Mouse (Mus musculus) layer of hippocampus, postnatal 10 days (tissue): ENCODE data around the gene Gm11172. TPM values are rescaled to one million over a fixed set of nuclear protein-coding genes. Genes with fewer than 3 reads are reported as not detected.
"Not testable (repeated sequence)": the region's sequence is repeated elsewhere in the genome, so short reads cannot be mapped to it uniquely, and the experiment has no call there.

Source experiments
- DNase-seq, 2 experiments: peaks; one replicate each; pipeline ENCODE4 v3.0.0; 2021; ENCODE audit warnings: low spot score in 2 of 2
- total RNA-seq, 2 experiments: library from RNA; stranded (reverse); gene quantifications; 2 replicates each; pipeline ENCODE4 v1.2.3; 2021

The Gm11172 gene
- total RNA-seq, 2 experiments from 2014 or later, result not detected

DNA sequence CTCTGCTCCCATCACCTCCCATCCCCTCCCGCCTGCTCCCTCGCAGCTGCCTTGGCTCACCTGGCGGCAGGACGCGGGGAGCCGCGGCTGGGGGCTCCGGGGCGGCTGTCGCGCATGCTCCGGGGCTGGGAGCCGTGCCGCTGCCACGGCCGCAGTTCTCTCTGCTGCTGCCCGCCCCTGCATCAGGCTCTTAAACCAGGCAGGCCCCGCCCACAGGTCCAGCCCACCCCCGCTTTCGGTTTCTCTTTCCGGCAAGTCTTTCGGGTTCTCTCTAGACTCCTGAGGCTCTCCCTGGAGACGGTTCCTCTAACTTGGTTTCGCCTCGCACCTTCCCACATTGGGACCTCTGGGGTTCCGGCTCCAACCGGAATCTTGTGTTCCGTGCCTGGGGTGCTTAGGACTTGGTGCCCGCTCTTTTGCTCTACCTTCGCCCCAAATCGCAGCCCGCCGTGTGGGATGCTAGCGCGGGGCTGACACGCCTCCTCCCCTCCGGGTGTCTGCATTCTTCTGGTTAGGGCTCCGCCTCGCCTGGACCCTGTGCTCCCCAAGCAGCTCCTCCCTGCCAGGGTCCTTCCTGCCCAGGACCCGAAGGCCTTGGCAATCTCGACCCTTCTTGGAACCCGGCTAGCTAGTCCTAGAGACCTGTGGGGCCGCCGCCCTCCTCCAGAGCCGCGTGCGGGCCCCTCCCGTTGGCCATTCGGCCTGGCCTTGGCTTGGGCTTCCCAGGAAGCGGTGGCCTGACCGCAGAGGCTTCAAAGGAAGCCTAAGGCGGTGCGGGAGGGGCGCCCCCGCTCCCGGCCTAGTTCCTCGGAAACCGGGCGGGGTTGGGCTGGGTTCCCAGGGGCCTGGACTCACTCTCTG is 27.1 kb upstream of the Gm11172 start, which contains the start of gene Socs1:
TSS of gene Socs1 (minus strand) at position 166 of the 861 bp plus-strand sequence.
- peak; percentile 74 to 82 for DNase-seq

DNA sequence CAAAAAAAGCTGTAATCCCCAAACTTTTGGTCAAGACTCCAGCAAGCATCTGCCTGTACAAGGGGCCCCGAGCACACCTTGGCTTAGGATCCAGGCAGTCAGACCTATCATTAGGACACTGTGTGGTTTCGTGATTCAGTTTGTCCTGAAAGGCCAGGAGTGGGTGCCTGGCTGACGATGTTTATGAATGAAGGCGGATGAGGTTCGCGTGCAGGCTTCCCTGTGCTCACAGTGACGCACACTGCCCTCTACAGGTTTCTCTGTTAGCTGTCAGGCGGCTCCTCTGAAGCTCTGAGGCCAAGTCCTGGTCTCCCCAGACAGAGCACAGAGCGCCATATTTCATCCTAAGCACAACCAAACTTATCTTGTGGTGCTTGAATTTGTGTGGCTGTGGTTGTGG is 26.4 kb upstream of the Gm11172 start:
- peak; percentile 80 to 83 for DNase-seq

DNA sequence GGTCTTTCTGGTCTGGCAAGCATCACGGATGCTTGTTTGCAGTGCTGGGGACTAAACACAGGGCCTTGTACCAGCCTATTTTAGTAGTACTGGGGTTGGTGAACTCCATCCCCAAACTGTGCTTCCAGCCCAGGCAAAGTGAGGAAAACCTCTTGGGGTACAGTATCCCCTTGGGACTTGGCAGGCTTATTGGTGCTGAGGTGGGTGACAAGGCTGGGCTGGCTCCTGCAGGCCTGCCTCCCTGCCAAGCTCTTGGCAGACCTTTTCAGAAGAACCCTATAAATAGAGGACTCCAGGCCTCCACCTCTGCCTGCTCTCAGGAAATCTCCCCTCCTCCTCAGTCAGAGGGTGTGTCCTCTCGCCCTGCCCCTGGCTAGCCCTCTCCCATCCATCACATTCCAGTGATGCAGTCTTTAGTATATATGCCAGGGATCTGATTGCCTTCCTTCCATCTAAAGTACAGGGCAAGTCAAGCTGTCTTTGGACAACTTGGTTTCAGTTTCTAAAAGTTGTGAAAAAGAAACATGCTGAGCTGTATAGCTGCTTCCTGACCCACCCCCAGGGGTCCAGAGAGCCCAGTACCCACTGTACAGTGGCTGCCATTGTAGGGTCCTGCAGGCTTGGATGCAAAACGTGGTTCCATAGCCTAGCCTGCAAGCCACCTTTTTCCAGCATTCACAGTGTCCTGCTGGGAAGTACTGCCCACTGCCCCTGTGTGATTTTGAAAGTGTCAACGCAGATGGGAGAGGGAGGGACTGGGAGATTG is 25.8 kb upstream of the Gm11172 start:
- DNase-seq, result no peak

DNA sequence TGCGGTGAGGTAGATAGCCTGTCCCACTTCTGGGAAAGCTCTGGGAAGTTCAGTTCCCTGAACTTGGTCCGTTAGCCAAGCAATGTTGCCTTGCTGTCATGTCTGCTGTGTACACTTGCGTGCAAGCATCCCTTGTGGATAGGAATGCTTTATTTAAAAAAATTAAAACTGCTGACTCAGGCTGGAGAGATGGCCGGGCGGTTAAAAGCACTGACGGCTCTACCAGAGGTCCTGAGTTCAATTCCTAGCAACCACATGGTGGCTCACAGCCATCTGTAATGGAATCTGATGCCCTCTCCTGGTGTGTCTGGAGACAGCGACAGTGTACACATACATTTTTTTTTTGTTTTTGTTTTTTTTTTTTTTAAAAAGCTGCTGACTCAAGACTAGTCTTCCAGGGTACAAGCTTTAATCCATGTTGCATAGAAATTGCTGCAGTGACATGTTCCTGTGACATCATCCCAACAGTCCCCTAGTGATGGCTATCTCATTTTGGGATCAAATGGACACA is 25.1 kb upstream of the Gm11172 start:
- no peak for DNase-seq

DNA sequence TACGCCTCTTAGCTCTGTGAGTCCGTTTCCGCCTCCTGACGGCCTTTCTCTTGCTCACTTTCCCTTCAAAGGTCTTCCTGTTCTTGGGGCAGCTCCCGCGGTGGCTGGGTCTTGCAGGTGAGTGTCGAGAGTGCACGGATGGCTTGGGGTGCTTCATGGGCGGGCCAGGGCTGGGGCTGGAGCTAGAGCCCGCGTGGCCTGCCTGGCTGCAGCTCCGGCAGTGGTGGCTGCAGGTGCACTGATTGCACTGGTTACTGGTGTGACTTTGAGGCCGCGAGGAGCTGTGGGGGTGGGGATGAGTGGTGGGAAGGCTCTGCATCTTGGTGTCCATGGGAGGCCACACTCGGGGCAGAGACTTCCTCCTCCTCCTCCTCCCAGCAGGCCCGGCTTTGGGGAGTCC is 24.4 kb upstream of the Gm11172 start, which contains the start of gene Tnp2:
TSS of gene Tnp2 (minus strand) at position 390 of the 400 bp plus-strand sequence.
- DNase-seq, result no peak

DNA sequence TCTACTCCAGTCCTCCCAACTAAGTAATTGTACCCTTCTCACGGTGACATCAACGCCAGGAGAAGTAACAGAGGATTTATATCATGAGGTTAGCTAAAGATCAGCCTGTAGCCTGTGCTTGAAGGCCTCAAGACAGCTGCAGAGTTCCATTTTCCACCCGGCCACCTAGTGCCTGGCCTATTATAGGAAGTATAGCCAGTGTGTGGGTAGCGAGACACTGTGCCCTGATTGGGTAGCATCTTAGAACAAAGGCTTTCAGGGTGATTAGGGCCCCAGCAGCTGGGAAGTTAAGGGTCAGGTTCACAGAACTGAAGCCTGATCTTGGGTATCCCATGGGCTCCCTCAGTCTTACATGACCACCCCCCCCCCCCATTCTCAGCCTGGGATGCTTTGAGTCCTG is 23.8 kb upstream of the Gm11172 start:
- no peak for DNase-seq

DNA sequence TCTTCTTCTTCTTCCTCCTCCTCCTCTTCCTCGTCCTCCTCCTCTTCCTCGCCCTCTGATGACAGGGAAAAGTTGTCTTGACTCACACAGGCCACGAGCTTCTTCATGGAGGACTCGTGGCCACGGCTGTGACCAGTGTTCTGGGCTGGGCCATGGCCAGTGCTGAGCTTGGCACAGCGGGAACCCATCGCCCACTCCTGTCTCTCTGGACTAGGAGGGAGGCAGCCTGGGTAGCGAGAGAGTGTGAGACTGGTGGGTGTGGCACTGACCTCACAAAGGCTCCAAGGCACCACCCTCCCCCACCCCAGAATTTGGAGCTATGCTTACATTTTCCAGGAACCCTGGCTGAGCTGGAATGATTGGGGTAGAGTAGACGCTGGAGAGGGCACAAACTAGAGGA is 22.0 kb upstream of the Gm11172 start, which contains the start of gene Prm3:
TSS of gene Prm3 (minus strand) at position 213 of the 400 bp plus-strand sequence.
- DNase-seq, result no peak

DNA sequence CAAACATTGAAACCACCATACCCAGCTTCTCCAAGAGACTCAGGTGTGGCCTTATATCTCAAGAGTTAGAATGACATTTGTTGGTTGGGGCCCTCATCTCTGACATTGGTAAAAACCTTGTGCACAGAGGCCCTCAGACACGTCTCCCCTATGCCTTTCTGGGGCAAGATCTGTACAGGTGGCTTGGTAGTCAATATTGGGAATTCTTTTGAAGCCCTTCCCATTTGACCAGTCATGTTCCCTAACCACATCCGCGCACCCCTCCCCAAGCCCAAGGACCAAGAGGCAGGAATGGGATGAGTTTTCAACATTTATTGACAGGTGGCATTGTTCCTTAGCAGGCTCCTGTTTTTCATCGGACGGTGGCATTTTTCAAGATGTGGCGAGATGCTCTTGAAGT is 16.7 kb upstream of the Gm11172 start, which contains the start of gene Prm2:
TSS of gene Prm2 (minus strand) at position 101 of the 400 bp plus-strand sequence.
- no peak for DNase-seq

DNA sequence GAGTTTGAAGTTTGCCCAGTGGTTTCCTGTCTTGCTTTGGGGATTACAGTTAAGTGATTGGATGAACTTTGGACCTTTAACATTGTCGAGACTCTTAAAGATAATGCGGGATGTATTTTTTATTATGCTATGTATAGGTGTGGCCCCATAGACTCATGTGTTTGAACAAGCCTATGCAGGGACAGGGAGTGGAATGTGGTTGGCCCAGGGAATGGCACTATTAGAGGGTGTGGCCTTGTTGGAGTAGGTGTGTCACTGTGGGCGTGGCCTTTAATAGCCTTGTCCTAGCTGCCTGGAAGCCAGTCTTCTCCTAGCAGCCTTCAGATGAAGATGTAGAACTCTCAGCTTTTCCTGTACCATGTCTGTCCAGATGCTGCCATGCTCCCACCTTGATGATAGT is 10.3 kb upstream of the Gm11172 start:
- DNase-seq, result not testable (repeated sequence)

DNA sequence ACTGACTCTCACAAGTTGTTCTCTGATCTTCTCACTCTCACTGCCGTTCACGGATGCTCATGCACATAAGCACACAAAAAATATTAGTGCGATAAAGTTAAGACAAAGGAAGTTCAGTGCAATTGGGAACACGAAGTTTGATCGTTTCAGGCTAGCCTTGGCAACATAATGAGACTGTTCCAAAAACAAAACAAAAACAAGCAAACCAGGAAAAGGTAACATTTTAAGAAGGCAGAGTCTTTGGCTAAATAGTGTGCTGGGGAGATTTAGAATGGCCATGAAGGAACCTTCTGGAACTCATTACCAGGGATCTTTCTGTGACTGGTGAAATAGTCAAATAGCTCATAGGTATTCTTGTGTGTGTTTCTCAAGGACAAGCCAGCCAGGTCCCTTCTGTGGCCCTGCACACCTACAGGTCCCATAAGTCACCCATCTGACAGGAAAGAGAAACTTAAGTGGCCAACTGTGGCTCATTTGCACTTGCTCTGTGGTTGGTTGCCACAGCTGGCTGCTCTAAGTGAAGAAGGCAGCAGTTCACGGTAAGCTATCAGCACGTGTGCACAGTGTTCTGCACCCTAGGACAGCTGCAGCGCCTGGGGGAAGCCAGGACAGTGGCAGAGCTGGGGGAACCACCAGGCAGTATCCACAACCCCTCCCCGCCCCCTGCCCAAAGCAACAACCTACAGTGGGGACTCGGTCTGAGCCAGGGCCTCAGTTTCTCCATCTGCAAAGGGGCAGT is 6.8 kb upstream of the Gm11172 start, which contains the start of gene Prm1:
TSS of gene Prm1 (minus strand) at position 51 of the 739 bp plus-strand sequence.
- no peak for DNase-seq

DNA sequence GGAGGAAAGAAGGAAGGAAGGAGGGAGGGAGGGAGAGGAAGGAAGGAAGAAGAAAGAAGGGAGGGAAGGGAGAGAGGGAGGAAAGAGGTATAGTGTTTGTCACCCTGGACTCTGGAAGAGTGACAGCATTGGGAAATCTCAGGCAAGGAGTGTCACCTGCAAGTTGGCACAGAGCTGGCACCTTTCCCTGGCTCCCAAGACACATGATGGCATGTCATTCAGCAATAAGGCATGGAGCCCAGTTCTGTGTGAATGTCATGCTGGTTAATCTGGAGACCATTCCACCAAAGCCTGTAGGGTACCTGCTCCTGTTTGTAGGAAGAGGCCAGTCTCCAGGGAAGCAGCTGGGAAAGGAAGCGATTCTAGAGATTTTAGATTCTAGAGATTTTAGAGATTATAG is 2.3 kb upstream of the Gm11172 start:
- no peak for DNase-seq

DNA sequence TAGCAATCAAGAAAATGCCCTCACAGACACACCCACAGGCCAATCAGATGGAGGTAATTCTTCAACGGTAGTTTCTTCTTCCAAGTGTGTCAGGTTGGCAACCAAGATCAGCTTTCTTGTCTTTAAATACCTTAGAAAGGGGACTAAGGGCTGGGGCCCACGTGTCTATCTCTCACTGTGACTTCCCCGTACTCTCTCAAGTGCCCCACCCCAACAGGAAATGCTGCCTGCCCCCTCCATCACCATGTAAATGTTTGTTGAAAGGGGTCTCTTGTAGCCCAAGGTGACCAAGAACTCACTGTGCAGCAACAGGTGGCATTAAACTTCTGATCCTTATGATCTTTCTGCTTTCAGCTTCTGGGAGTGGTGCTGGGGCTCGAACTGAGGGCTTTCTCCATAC is 1.0 kb downstream of the Gm11172 start:
- no peak for DNase-seq

DNA sequence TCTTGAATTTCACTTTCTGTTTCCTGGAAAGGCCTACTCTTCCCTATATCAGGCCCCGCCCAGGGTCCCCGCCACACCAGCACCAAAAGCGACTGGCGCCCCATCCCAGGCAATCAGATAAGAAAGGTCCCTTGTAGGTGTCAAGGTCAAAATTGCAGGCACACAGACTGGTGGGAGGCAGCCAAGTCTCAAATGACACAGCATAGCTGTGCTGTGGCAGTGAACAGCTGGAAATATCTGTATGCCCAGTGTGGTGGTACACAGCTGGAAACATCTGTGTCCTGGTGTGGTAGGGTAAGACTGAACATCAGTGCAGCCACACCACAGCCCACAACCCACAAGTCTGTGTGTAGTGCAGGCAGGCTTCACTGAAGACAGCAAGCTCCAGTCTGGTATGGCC is 2.1 kb downstream of the Gm11172 start:
- DNase-seq, result no peak

DNA sequence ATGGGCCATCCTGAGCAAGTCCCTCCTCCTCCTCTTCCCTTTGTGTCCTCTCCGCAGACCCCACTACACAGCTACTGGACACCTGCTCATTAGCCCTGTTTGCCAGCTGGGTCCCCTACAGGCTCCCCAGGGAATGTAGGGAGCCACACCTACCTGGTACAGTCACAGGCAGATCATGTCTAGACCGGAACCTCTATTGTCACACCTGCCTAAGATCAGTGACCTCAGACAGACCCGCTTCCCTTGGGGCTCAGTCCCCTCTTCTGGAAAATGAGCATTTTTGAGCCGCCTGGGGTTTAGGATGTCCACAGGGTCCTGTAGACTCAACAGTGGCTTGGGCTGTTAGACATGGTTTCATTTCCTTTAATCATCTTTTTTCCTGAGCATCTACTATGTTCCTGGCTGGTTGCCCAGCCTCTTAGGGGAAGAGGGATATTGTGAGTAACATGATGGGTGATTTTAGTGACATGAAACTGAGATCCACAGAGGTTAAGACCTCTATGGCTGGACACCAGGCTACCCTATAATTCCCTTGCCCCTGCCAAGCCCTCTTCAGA is 5.9 kb downstream of the Gm11172 start:
- DNase-seq, result no peak

DNA sequence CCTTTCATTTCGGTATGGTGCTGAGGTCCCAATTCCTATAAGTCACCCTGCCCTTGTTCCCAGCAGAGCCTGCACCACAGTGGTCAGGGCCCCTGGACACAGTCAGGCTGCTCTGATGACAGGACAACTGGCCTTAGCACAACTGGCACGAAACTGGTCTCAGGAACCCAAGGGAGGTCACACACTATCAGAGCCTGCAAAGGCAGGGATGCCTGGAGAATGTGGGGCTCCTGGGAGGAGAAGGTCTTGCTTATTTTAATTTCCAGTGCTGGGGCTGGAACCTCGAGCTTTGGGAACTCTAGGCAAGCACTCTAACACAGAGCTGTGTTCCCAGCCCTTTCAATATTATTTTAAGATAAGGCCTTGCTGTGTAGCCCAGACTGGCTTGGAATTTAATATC is 7.3 kb downstream of the Gm11172 start:
- DNase-seq, result no peak

DNA sequence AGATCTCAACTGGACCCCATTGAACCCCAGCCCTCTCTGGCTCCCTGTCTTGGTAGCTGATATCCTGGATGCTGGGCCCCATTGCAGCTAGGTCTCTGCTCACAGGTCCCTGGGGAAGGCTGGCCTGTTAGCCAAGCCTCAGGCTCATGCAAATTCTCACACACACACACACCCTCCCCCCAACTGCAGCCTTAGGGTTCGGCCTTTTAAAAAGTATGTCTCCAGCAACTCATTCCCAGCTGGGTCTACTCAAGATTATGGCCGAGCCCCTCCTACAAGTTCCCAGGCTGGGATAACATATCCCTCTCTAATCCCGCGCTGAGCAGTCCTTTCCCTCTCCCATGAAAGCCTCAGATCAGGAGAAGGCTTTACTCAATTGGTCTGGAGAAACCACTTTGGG is 8.7 kb downstream of the Gm11172 start:
- DNase-seq, result no peak

DNA sequence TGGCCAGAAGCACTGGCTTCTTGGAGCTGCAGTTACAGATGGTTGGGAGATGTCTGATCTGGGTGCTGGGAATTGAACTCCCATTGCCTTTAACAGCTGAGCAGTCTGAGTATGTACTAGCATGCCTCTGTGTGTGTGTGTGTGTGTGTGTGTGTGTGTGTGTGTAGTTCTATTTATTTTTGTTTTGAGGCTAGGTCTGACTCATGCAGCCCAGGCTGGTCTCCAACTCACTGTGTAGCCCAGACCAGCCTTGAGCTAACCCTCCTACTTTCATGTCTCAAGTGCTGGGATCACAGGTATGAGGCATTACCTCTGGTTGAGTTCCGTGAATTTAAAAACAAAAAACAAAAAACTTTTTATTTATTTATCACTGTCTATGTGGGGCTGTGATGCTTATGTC is 11.8 kb downstream of the Gm11172 start:
- DNase-seq, result no peak

DNA sequence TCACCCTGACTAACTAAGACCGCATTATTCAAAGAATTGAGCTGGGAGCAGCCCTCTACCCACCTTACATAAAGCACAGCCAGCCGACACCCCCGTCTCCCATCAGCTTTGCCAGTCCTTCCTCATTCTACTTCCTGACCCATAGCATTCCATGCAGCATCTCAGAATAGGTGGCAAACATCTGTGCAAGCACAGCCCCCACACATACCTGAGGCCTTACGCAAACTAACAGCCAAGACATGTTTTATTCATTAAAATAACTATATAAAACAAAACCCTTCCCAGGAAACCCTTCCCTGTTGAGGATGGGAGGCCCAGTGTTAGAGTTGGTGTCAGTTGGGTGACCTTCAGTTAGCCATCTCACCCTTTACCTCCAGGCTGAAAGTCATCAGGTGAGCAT is 13.1 kb downstream of the Gm11172 start:
- no peak for DNase-seq

DNA sequence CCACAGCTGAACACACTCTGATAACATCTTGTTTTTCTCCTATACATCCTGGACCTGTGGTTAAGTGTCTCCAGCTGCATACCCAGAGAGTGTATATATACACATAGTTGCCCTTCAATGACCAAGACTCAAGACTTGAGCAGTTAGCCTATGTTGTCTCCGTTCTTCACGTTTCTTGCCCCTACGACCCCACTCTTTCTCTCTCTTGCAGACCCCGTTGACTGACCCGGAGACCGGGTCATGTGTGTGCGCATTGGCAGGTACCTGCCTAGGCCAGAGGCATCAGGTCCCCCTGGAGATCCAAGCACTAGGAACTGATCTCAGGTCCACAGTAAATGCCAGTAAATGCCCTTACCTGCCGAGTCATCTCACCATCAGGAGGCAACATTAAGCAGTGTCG is 14.6 kb downstream of the Gm11172 start:
- DNase-seq, result no peak

DNA sequence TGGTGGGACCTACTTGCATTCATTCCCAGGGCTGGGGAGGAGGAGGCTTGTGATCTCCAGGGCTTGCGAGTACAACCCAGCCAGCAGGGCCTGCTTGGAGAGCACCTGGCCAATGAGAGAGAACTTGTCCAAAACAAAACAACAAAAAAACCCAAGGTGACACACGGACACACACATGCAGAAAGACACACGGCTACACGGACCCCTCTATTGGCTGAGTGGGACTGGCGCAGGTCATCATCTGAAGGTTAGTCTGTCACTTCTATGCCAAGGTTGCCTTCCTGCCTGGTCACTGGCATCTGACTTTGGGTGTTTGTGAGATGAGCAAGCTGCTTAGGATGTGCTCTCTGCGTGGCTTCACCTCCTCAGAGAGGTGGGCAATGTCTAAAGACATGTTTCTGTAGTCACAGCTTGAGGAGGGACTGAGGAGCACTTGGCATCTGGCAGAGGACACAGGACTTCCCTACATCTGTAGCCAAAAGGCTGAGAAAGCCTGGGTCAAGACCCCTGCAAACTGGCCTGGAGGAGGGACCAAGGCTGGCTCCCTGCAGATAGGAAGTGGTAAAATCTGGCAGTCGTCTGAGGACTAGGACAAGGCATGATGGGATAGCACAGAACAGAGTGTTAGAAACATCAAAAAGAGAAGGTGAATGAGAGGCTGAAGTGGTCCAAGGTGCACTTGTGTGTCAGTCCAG is 15.2 kb downstream of the Gm11172 start:
- no peak for DNase-seq
